Mouse (Mus musculus): ENCODE results near the gene Sema3g.

The Sema3g gene

DNA sequence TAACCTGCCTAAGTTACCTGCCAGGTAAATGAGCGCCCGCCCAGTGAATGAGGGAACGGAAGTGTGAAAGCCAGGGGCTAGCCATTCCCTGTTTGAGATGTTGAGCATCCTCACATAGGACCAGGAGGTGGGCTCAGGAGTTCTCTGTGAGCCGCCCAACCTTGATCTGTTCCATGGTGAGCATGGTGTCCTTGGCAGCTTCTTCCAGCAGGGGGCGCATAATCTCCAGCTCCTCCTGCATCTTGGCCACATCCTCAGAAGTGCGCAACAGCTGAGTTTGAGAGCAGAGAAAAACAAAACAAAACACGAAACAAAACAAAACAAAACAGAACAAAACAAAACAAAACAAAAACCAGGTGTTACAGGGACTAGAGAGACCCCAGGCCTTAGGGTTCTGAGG is 54.5 kb downstream of the Sema3g start:
- peak; percentile 88 for DNase-seq (ENCODE audit: low read depth)

Data from induced T-regulatory cell, adult 2 months (primary cell).